Mouse (Mus musculus): ENCODE measurements at regions not wholly inside any gene's neighbourhood (a gene's known extent, or its start where the extent isn't known, plus 50 kb on each side); places are given as distances from the start of the nearest gene placed in this dataset.
A peak's percentile ranks its signal among the peaks of the same experiment; 100 is the strongest.

DNA sequence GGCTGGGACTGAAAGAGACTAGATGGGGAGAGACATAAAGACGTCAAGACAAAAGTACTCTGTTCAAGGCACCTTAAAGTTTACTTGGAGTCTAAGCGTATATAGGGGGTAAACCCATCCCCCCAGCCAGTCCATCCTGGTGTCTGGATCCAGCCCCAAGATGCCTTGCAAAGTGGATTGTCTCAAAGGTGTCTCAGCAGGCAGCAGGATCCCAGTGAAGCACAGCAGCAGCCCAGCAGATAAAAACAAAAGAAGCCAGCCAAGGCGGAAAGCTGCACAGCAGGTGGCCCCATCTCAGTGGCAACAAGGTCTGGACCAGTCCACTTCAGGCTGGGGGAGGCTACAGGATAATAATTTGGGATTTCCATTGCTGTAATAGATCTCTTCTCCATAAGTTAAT is 72.0 kb upstream of the Col5a2 start:
- DNase-seq, result no peak

DNA sequence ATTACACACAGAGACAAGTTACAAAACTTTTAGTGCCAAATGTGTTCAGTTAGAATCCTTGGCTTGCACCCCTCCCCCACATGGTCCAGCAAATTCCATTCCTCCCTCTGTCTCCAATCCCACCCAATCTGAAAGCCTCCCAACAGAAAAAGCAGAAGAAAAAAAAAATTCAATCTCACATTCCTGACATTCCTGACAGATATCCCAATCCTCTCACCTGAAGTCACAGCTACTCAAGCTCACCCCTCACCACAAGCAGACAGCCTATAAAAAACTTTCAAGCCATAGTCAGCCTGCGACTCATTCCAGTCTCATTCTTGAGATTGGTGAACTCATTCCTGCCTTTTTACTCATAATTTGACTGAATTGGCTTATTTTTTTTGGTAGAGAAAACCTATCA is 77.4 kb upstream of the Col5a2 start:
- DNase-seq, result no peak

DNA sequence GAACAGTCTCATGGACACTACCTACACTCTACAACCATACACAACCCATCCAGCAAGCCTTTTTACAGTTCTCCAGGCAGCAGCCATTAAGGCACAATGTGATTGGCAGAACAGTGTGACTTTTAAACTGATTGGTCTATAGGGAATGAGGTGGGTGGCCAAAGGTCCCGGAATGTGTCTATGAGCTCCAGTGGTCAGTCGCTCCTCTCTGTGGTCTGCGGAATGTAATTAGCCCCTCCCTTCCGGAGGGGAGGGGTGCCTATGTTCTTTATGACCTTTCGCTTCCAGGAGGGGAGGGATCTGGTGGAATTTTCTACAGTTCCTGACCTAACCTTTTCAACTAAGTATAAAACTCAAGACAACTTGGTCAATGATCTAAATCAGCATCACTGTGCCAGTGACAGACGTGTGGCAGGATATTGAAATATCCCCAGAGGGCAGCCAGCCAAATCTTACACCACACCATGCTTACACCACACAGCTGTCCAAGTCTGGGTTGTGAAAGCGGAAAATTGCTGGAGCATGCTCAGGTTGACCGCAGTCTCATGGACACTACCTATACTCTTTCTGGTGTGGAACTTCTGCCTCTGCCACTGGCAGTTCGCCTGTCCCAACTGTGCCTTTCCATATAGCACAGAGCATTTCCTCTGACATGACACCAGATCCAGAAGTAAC is 84.4 kb upstream of the Col5a2 start:
- DNase-seq, result no peak

DNA sequence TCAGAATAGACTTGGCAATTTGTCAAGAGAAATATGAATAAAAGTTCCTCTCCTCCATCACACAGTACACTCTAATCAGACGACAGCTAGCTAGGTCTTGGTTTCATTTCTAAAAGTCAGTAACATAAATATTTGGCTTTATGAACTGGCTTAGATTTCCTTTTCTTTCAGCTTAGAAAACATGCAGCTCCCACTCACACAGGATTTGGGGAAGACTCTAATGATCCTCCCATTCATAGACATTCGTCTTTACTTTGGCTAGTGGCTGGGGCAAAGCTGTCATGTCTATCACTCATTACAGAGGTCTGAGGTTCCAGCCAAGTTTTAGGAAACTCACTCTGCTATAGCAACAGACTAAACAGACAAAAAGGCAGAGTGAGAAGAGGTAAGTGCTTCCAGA is 94.2 kb upstream of the Col5a2 start:
- no peak for DNase-seq

DNA sequence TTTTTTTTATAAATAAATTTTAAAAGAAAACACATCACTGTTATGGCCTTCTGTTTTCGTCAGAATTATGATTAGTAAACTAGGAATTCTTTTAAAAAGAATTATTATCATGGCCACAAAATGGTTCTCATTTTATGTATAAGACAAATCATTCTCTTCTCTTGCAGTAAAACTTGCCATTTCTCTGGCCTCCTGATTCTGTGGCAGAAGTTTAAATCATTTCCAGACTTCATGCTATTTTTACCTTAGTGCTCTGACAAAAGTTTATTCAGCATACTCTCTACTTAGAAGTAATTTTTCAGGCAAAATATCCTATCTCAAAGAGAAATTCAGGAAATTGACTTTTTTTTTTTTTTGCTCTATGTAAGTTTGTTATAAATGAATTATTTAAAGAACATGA is 96.3 kb upstream of the Col5a2 start:
- DNase-seq, result no peak

DNA sequence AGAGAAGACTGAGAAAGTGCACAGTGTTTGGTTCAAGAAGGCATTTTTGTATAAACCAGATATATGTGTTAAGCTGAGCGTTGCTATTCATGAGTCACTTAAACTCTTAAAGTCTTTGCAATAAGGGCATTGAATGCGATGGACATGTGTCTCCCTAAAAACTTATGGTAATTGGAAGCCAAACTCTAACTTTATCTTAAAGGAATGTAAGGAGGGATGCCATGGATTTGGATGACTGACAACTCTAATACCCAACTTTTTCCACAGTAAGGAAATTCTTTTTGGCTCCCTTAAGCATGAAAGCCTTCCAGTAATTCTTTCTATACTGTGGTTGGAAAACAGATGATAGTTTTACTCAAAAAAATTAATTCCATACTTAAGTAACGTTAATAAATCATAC is 96.9 kb upstream of the Col5a2 start:
- no peak for DNase-seq

DNA sequence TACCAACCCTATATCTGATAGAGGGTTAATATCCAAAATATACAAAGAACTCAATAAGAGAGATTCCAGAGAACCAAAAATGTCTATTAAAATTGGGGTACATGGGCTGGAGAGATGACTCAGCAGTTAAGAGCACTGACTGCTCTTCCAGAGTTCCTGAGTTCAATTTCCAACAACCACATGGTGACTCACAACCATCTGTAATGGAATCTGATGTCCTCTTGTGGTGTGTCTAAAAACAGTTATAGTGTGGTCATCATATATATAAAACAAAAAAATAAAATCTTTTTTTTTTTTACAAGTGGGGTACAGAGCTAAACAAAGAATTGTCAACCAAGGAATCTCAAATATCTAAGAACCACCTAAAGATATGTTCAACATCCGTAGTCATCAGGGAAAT is 102.5 kb upstream of the Col5a2 start:
- DNase-seq, result no peak

DNA sequence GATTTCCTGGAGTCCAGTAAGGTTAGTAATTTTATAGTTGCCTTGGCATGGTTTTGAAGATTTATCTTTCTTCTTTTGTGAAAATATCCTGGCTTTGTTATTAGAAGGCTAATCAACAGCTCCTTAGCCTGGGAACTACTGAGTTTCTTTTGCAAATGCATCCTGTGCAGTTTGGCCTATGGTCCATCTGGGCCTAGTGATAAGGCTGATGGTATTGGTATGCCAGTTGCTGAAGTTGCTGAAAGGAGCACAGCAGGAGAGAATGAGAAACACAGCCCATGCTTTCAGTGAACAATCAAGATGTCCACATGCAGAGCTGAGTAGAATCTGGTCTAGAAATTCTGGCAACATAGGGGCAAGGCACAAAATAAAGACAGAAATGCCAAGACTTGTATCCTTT is 105.2 kb upstream of the Col5a2 start:
- no peak for DNase-seq

DNA sequence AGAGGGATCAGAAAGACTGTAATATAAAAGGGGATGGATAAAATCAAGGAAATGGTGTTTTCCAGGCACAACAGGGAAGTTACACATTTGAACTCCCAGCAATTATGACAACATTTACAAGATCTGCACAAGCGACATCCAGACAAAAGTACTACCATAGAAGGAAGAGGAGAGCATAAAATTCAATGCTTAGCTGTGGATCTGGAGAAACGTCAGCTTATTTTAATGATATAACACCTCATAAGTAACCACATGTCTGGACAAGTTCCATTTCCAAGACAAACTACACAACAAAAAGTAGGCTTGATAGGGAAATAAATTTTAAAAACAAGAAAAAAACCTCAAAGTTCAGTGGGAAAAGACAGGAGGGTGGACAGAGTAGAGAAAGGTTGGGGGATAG is 115.9 kb upstream of the Col5a2 start:
- no peak for DNase-seq

DNA sequence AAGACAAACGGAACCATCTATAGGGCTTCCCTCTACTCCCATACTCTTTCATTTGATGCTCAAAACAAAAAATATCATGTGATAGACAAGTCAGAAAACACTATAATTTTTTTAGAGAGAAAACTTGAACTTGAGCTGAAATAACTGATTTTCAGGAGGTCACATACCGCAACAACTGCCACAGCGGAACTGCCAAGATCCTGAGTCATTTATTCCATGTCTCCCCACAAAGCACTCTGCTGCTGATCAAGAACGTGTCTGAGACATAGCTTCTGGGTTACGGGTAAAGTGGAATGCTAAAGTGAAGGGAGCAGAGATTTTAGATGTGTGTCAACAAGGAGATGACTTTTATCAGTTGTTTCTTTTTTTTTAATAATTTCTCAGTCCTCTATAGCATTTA is 122.8 kb upstream of the Col5a2 start:
- DNase-seq, result no peak

DNA sequence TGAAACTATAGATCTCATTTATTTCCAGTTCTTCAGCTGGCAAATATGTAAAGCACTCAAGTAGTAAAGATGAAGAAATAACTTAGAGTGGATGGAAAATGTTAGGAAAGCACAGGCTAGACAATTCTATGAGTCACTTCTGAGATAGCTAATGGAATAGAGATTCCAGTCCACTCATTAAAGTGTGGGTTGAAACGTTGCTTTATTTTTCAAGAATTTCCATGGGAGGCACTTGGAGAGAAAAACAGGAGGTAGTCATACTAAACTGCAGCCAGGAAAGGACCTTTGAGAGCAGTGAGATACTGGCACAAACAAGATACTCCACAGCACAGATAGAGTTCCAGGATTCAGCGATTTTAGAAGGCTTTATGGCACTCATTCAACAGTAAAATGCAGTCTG is 123.7 kb upstream of the Col5a2 start:
- DNase-seq, result no peak

DNA sequence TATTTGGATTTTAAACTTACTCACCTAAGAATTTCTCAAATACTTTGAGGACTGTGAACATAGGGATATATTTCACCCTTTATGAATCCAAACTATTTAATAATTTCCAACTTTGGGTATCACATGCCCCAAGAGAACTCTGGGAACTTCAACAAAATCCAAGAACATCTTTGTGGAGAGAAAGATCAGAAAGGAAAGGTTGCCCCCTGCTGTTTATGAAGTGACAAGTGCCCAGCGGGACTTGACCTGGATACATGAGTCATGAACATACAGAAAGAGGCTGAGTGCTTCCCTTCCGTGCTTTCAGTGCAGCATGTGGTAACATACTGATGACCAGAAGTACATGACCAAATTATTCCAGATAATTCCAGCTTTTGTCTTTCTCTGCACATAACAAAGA is 124.8 kb upstream of the Col5a2 start:
- DNase-seq, result no peak

DNA sequence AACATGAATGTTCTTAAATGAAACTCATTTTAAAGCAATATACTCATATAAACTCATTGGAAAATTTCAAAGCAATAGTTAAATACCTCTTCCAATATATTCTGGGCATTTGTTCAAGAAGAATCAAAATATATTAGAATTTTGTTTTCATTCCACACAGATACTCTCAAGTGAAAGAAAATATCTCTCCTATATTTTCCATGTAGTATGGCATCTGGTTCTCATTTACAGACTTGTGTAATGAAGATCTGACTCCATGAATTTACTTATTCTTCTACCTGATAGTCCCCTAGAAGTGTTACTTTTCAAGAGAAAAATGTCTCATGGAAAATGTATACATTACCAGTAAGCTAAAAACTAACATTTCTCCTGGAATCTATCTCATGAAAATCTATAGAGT is 144.2 kb upstream of the Col5a2 start:
- DNase-seq, result no peak

DNA sequence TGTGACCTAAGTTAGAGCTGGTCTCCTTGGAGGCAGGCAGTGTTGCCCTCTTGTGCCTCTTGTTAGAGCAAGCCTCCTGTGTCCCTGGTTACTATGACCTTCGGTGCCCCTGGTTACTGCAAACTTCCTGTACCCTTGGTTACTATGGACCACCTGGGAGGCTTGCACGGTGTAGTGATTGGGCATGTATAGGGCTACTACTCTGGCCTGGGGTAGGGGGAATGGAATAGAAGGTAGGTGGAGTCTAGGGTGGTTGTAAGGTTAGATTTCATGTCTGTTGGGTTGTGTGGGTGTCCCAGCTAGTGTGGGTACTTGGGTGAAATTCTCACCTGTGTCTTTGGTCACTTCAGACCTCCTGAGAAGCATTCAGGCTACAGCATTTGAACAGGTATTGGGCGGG is 141.7 kb upstream of the Wdr75 start:
- DNase-seq, result no peak

DNA sequence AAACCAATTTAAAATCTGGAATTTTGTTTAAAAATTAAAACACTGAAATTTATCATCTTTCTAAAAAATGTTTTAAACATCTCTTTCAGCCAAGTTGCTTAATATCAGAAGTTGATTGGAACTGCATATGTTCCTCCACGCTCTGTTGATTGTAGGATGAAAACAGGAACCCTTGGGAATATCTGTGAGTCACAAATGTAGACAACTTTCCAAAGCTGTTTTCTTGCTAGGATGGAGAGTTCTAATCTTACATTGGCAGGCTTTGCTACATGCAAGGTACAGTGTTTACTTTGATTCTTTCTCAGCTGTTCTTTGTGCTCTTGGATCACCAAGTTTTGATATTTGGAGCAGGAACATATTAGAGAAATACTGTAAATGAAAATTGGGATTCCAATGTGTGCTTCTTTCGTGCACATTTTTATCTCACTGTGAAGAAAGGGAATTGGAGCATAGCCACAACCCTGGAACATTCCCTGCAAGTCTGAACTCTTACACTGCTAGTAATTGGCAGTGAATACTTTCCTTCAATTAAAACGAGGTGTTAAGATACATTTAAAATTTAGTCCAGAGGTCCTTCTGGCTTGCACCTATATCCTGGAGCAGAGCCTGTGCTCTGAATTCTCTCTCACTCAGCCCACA is 131.0 kb upstream of the Wdr75 start:
- no peak for DNase-seq

DNA sequence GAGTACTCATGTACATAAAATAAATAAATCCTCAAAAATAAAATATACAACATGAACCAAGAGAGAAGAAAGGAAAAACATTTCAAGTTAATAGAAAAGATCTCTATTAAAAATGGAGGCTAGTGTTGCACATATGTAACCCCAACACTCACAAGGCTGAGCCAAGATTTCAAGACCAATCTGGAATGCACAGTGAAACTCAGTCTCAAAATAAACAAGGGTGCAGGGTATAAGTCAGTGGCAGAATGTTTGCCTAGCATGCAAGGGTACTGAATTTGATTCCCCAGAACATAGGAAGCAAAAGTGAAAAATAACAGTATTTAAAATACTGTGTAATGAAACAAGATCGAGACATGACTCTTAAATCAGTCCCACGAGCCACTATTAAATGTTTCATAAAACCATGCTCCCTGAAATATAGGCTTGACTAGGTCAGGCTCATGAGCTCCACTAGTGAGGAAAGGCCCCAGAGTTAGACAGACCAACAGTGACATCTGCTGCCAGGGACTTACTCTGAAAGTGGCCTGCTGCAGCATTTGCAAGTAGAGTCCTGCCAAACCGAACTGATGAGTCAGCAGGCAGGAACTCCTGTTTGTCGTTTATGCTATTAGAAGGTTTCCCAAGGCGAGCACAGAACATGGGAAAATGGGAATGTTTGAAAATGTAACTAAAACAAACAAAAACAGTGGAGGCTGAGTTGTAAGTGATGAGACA is 122.4 kb upstream of the Wdr75 start:
- DNase-seq, result no peak

DNA sequence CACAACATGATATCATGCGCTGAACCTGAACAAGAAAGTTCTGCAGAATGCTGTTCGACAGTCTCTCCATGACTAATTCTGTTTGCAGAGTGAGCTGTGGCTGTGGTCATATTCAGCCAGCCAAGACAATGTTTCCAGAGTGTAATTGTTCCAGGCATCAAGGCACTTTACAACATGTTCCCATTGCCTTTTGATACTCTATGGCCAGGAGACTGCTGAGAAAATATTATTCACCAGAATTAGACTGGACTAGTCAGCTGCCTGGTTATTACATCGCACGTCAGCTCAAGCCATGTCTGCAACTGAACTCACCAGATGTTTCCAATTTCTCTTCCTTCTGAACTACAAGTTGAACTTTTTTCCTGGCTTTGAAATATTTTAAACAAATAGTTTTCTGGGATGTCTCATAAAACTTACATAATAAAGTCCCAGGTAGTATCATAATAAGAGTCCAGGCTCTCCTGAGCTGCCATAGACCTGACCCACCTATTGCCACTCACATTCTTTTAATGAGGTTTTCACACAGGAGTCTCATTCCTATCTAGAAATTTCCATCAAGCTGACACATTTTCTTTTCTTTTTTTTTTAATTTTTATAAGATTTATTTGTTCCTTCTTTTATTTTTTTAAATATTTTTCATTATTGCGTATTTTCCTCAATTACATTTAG is 119.1 kb upstream of the Wdr75 start:
- DNase-seq, result no peak

DNA sequence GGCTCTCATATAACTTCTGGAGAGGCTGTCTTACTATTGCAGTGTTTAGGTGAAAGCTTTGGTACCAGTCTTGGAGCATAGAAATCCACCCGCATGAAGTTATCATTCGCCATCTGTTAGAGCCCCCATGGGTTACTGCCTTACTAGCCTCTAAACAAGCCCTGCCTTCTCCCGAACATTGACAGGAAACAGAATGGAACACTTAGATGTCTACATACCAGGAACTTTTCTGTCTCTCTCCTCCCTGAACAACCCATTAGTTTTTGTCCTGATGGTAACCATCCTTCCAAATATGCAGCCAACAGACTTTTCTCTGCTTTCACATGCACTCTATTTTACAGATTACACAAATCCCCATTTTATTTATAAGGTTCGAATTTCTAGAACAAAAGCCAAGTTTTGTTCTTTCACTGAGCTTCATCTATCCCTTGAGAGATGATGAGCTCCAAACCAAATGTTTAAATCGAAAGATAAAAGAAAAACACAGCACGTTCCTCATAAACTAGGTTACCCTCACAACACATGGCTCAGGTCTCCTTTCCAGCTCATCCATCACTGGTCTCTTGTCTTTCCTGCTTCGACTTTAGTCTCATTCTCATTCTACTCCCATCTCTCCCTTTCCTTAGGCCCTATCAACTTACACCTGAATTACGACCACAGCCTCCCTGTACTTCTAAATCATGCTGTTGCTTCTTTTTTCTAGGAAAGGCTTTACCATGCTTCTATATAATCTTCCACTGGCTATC is 114.8 kb upstream of the Wdr75 start:
- no peak for DNase-seq

DNA sequence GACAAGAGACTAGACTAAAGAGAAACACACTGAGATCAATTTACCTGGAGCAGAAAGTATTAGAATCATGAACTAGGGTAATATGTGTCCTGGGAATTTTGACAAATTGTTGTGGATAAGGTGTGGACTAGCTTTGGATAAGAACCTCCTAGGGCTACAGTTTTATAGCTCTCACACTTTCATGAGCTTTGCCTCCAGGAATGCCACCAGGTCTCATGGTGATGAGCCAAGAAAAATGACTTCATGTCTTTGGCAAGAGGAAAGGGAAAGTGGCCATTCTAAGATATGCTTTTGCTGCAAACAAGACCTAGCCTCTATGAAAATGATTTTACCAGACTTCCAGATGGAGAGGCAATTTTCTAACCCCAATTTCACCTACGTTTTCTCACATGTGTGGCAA is 94.1 kb upstream of the Wdr75 start:
- DNase-seq, result no peak

DNA sequence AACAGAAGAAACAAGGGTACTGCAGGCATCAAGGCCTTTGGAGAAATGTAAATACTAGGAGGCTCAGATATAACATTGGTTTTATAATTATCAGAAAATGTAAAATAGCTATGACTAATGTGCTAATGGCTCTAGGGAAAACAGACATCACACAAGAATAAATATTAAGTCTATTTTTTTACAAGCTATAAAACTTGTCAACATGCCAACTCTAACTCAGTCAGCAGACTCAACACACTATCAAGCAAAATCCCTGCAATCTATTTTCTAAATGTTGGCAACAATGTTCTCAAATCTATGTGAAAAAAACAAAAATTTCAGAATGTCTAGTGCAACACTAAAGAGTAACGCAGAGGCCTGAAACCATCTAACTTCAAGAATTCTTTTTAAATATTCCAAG is 93.5 kb upstream of the Wdr75 start:
- no peak for DNase-seq

DNA sequence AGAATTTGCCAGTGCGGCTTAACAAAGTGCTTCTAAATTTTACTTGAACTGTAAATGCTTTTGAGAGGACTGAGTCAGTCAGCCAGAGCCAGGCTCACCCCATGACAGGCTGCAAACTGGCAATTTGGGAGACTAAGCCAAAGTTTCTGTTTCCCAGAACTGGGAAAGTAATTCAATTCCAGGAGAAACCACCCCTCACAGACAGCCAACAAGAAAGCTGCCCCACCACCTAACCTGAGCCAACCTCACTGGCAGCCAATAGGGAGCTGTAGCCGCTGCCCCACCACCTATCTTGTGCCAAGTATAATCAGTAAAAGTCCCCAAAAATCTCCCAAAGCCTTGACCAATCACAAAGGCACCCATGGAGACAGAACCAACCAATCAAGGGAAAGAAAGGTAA is 71.6 kb upstream of the Wdr75 start:
- peak; percentile 3 for DNase-seq

DNA sequence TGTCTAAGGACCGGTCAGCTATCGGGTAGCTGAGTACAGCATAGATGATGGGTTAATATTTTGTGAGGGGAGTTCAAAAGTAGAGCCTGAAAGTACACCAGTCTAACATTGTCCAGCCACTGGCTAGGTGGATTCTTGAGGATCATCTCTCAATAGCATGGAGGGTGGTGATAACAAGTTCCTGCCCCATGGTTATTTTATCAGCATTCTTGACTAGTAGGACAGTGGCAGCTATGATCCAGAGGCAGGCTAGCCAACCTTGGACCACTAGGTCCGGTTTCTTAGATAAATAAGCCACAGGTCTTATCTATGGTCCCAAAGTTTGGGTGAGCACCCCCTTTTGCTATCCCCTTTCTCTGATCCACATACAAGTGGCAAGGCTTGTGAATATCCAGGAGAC is 62.0 kb upstream of the Wdr75 start:
- DNase-seq, result no peak

DNA sequence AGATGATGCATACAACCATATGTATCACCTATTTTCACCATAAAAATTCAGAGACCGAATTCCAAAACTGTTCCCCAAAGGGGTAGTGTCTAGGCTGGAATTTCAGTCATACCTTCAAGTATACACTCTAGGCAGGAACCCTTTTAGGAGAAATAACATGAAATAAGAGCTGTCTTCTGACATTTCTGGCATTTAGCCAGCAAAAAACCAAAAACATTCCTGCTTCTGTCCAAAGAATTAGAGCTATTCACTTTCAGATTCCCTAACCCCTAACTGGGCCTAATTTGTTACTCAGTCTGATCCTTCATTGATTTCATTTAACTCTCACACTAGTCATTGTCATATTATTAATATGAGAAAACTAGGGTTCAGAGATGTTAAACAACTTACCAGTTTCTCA is 49.8 kb upstream of the Wdr75 start:
- no peak for DNase-seq

Measured in cerebellum, adult 9-11 months (tissue).